Mouse (Mus musculus): ENCODE measurements around the gene Banf1.

GRCm38 (mm10) chr19:5408057-5409001, 41.4 kb upstream of the Banf1 start:
- TF ChIP-seq POLR2A (IDR thresholded peaks at IDR 0.05; ENCODE audit: insufficient read length, low read depth) (no peak), POLR2AphosphoS2 (IDR thresholded peaks at IDR 0.05; ENCODE audit: insufficient read length, low read depth) (no peak), MYOG (IDR thresholded peaks at IDR 0.05; ENCODE audit: control insufficient read depth in 1 of 3, insufficient read depth in 1 of 3, insufficient read length in 2 of 3, low read depth in 2 of 3) (no peak), MAX (IDR thresholded peaks at IDR 0.05; ENCODE audit: low read depth) (no peak), USF1 (IDR thresholded peaks at IDR 0.05; ENCODE audit: low read depth) (no peak), E2F4 (IDR thresholded peaks at IDR 0.05; ENCODE audit: insufficient read depth) (no peak), MYOD1 (IDR thresholded peaks at IDR 0.05; ENCODE audit: control insufficient read depth in 1 of 3, insufficient read length in 2 of 3, low read depth in 2 of 3) (no peak), SRF (IDR thresholded peaks at IDR 0.05; ENCODE audit: control insufficient read depth, insufficient read length, low read depth) (no peak), CEBPB (IDR thresholded peaks at IDR 0.05; ENCODE audit: insufficient read depth, poor library complexity, severe bottlenecking) (no peak), TCF3 (IDR thresholded peaks at IDR 0.05; ENCODE audit: insufficient read length, low read depth) (no peak), TCF12 (IDR thresholded peaks at IDR 0.05; ENCODE audit: insufficient read depth, poor library complexity, severe bottlenecking) (no peak), REST (IDR thresholded peaks at IDR 0.05; ENCODE audit: insufficient read depth, insufficient read length) (no peak)

Data from myocyte (in vitro differentiated cells).